17 mouse cellular contexts compared by ENCODE assay signal in the genomic region with DNA sequence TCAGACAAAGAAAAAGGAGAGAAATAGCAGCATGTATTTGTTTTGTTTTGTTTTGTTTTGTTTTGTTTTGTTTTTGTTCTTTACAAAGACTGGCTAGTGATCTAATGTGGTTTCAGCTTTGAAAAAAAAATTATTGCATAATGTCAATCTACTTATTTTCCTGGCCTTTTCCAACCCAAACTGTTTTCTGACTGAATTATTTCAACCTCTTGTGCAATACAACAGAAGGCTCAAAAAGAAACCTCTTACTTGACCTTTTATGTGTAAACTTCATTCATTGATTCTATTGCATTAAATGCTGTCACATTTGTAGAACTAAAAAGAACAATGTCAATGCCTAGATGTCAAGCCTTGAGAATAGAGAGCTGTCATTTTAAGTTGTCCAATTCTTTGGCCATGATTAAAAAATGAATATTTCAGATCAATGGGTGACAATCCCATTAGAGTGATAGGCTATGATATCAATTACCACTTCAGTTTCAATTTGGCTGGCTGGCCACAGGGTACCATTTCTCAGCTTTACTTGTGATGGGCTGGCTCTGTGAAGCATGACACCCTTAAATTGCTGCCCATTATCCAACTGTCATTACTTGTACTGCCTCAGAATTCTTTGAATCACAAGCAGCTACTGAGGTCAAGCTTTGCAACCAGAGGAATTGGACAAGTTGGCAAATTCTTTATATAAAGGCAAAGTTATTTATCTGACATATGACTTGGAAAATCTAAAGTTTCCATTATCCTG. TPM values are rescaled to one million over a fixed set of nuclear protein-coding genes. Genes with fewer than 3 reads are reported as not detected.
"Had no signal": no experiment of that assay in that cellular context is flagged by ENCODE, and none has a peak within 500 bp of the region (broad histone marks: within the 10 kb centered on the region; RNA-seq: fewer than 3 reads in every experiment).

No protein-coding gene starts in this region.

- DNase-seq: kidney, adult 18-20 months; kidney, postnatal 10 days; kidney, postnatal 4 days; liver; lung, postnatal 36 days; right cerebral cortex, adult 18-20 months; right cerebral cortex, postnatal 25 days; thymus, postnatal 4 days had no signal

- H3K9ac ChIP-seq: limb, embryonic 12.5 days had no signal

- H3K27ac ChIP-seq: layer of hippocampus, adult 2 months; limb, embryonic 12.5 days had no signal

- H3K4me2 ChIP-seq: limb, embryonic 12.5 days had no signal

- H3K27me3 ChIP-seq: limb, embryonic 12.5 days had no signal

- H3K9me3 ChIP-seq: limb, embryonic 12.5 days had no signal

- H3K4me1 ChIP-seq: limb, embryonic 12.5 days had no signal

- H3K4me3 ChIP-seq: layer of hippocampus, adult 2 months; limb, embryonic 12.5 days had no signal

RNA-seq across cellular contexts. Expression of a gene that starts 44.7 kb away (rescaled TPM):
- total RNA-seq: layer of hippocampus, adult 2 months; layer of hippocampus, postnatal 10 days; left cerebral cortex, postnatal 36 days; midbrain, postnatal 0 days had no signal
- polyA plus RNA-seq: kidney, embryonic 14.5 days; limb, embryonic 12.5 days; lung, embryonic 16.5 days; midbrain, postnatal 0 days; neural tube, embryonic 14.5 days; small intestine, adult 2 months had no signal
